Mouse (Mus musculus) forelimb bud, embryonic 11.5 days (tissue): ENCODE data around the gene Nutm1.
"Not testable (repeated sequence)": the region's sequence is repeated elsewhere in the genome, so short reads cannot be mapped to it uniquely, and the experiment has no call there.

Experiments
- DNase-seq: peaks from one replicate; pipeline ENCODE4 v3.0.0-alpha.2; 2012; ENCODE audit warnings: low read depth, low spot score

Gene Nutm1

GRCm38 (mm10) chr2:112259241-112259962 lies at the start of gene Nutm1:
TSS of gene Nutm1 (minus strand) at chr2:112259291.
- DNase-seq = no peak

GRCm38 (mm10) chr2:112308671-112309070 lies 49.6 kb upstream of the Nutm1 start:
- no peak for DNase-seq

- no peak for DNase-seq
Observed at GRCm38 (mm10) chr2:112298221-112298620, 39.1 kb upstream of the Nutm1 start.

- no peak for DNase-seq
Observed at GRCm38 (mm10) chr2:112296211-112296610, 37.1 kb upstream of the Nutm1 start.

GRCm38 (mm10) chr2:112292823-112293222 lies 33.7 kb upstream of the Nutm1 start:
- DNase-seq = no peak

- no peak for DNase-seq
Observed at GRCm38 (mm10) chr2:112289507-112289906, 30.4 kb upstream of the Nutm1 start.

- DNase-seq = no peak
Observed at GRCm38 (mm10) chr2:112287059-112287458, 28.0 kb upstream of the Nutm1 start.

GRCm38 (mm10) chr2:112286062-112286461 lies 27.0 kb upstream of the Nutm1 start:
- not testable (repeated sequence) for DNase-seq

- no peak for DNase-seq
Observed at GRCm38 (mm10) chr2:112285031-112285390, 25.9 kb upstream of the Nutm1 start.

GRCm38 (mm10) chr2:112284363-112285030 lies 25.4 kb upstream of the Nutm1 start:
- peak; percentile 41 for DNase-seq

GRCm38 (mm10) chr2:112282846-112283245 lies 23.8 kb upstream of the Nutm1 start:
- no peak for DNase-seq

GRCm38 (mm10) chr2:112276870-112277269 lies 17.8 kb upstream of the Nutm1 start:
- DNase-seq = no peak

GRCm38 (mm10) chr2:112273474-112273873 lies 14.4 kb upstream of the Nutm1 start:
- DNase-seq = no peak

GRCm38 (mm10) chr2:112272909-112273308 lies 13.8 kb upstream of the Nutm1 start:
- DNase-seq = no peak

GRCm38 (mm10) chr2:112270011-112270410 lies 10.9 kb upstream of the Nutm1 start:
- no peak for DNase-seq

- DNase-seq = no peak
Observed at GRCm38 (mm10) chr2:112267547-112268269, 8.6 kb upstream of the Nutm1 start.

- no peak for DNase-seq
Observed at GRCm38 (mm10) chr2:112266780-112267179, 7.7 kb upstream of the Nutm1 start.

- DNase-seq = no peak
Observed at GRCm38 (mm10) chr2:112266242-112266592, 7.1 kb upstream of the Nutm1 start, which contains the start of gene Gm21985. TSS of gene Gm21985 (plus strand) at chr2:112266314.

- DNase-seq = peak; percentile 89
Observed at GRCm38 (mm10) chr2:112265448-112266241, 6.6 kb upstream of the Nutm1 start, which contains the start of gene Slc12a6. TSS of gene Slc12a6 (plus strand) at chr2:112265825.

GRCm38 (mm10) chr2:112264364-112264763 lies 5.3 kb upstream of the Nutm1 start:
- DNase-seq = no peak

GRCm38 (mm10) chr2:112262779-112263295 lies 3.7 kb upstream of the Nutm1 start:
- DNase-seq = no peak
